Mouse (Mus musculus) CH12.LX (cell line): ENCODE results near the gene Atp5l. TPM values are rescaled to one million over a fixed set of nuclear protein-coding genes. Genes with fewer than 3 reads are reported as not detected.

Experiments
- DNase-seq: peaks from one replicate; pipeline ENCODE4 v3.0.0-alpha.2; 2013; ENCODE audit errors: extremely low read depth
- H3K27ac ChIP-seq: 2 replicates; pipeline ENCODE4 v1.5.1; 2012; ENCODE audit warnings: low read depth, mild to moderate bottlenecking, control low read depth, moderate library complexity; ENCODE audit not compliant: insufficient read depth
- H3K27me3 ChIP-seq: replicated peaks from 2 replicates; pipeline ENCODE3; 2012; ENCODE audit warnings: inconsistent platforms
- H3K36me3 ChIP-seq, 2 experiments: replicated peaks in 1 of 2; 2 replicates each; pipeline versions ENCODE3 to v1.6.1; 2012; ENCODE audit warnings: inconsistent platforms in 1 of 2, low read length in 1 of 2, mild to moderate bottlenecking in 1 of 2, mixed read lengths in 1 of 2, moderate library complexity in 1 of 2; ENCODE audit not compliant: control insufficient read depth in 1 of 2, insufficient read depth in 1 of 2
- H3K4me1 ChIP-seq, 2 experiments: 2 replicates each; pipeline ENCODE4 v1.6.1; 2012; ENCODE audit warnings: inconsistent platforms in 1 of 2, moderate library complexity in 1 of 2; ENCODE audit not compliant: insufficient read depth in 2 of 2, control insufficient read depth in 1 of 2
- H3K4me2 ChIP-seq: 2 replicates; pipeline ENCODE4 v1.6.1; 2012; ENCODE audit warnings: low read depth, mild to moderate bottlenecking, control low read depth; ENCODE audit not compliant: poor library complexity, insufficient read depth, severe bottlenecking
- H3K4me3 ChIP-seq, 3 experiments: fragments of 150-350 bp in 1 of 3; sonication (generic) in 1 of 3; replicated peaks in 1 of 3; 2 replicates each; pipeline versions ENCODE3 to v1.5.1; 2011 to 2012; ENCODE audit warnings: low read depth in 2 of 3, low read length in 2 of 3, mild to moderate bottlenecking in 2 of 3, moderate library complexity in 2 of 3, control low read depth in 1 of 3, improper control_type of control experiment in 1 of 3, inconsistent platforms in 1 of 3, mixed read lengths in 1 of 3; ENCODE audit not compliant: poor library complexity in 1 of 3
- H3K79me2 ChIP-seq: replicated peaks from 2 replicates; pipeline ENCODE4 v1.6.1; 2012; ENCODE audit warnings: mild to moderate bottlenecking, moderate library complexity; ENCODE audit not compliant: control insufficient read depth, poor library complexity, insufficient read depth, severe bottlenecking; ENCODE audit errors: extremely low read depth
- H3K9ac ChIP-seq: 2 replicates; pipeline ENCODE4 v1.6.1; 2012; ENCODE audit warnings: low read depth, mild to moderate bottlenecking, control low read depth, moderate library complexity; ENCODE audit not compliant: insufficient read depth
- H3K9me3 ChIP-seq: replicated peaks from 2 replicates; pipeline ENCODE3; 2012; ENCODE audit warnings: low read length, inconsistent platforms, mixed read lengths
- BHLHE40 ChIP-seq: IDR thresholded peaks from 2 replicates; pipeline ENCODE4 v1.6.1; 2011; ENCODE audit warnings: mild to moderate bottlenecking, low read depth, low read length, improper control_type of control experiment
- CTCF ChIP-seq, 2 experiments: IDR thresholded peaks in 1 of 2; conservative IDR thresholded peaks in 1 of 2; 2 replicates each; pipeline ENCODE4 v1.5.1; 2011 to 2012; ENCODE audit warnings: low read depth in 2 of 2, low read length in 2 of 2, improper control_type of control experiment in 1 of 2, inconsistent platforms in 1 of 2, mild to moderate bottlenecking in 1 of 2, moderate library complexity in 1 of 2
- GABPA ChIP-seq: IDR thresholded peaks from 2 replicates; pipeline ENCODE4 v1.6.1; 2012; ENCODE audit warnings: low read depth, low read length, improper control_type of control experiment, inconsistent platforms; ENCODE audit not compliant: insufficient replicate concordance
- HCFC1 ChIP-seq: IDR thresholded peaks from 2 replicates; pipeline ENCODE4 v1.6.1; 2012; ENCODE audit warnings: low read depth, mild to moderate bottlenecking, inconsistent platforms, low read length, improper control_type of control experiment
- IRF4 ChIP-seq: IDR thresholded peaks from 2 replicates; pipeline ENCODE4 v1.6.1; 2014; ENCODE audit warnings: low read depth, mild to moderate bottlenecking, inconsistent platforms, low read length, improper control_type of control experiment
- JUN ChIP-seq: IDR thresholded peaks from 2 replicates; pipeline ENCODE4 v1.6.1; 2011; ENCODE audit warnings: low read depth, mild to moderate bottlenecking, low read length, improper control_type of control experiment, moderate library complexity; ENCODE audit not compliant: insufficient read depth
- KAT2A ChIP-seq: IDR thresholded peaks from 2 replicates; pipeline ENCODE4 v1.6.1; 2012; ENCODE audit warnings: low read length, improper control_type of control experiment, inconsistent platforms; ENCODE audit not compliant: insufficient replicate concordance
- MAX ChIP-seq: IDR thresholded peaks from 2 replicates; pipeline ENCODE4 v1.6.1; 2011; ENCODE audit warnings: low read length, improper control_type of control experiment
- MEF2A ChIP-seq: IDR thresholded peaks from 2 replicates; pipeline ENCODE4 v1.6.1; 2014; ENCODE audit warnings: low read depth, mild to moderate bottlenecking, inconsistent platforms, low read length, improper control_type of control experiment, borderline replicate concordance
- MXI1 ChIP-seq: IDR thresholded peaks from 2 replicates; pipeline ENCODE4 v1.6.1; 2011; ENCODE audit warnings: mild to moderate bottlenecking, low read depth, low read length, improper control_type of control experiment
- NRF1 ChIP-seq: IDR thresholded peaks from 2 replicates; pipeline ENCODE4 v1.6.1; 2014; ENCODE audit warnings: low read depth, mild to moderate bottlenecking, inconsistent platforms, low read length, improper control_type of control experiment, moderate library complexity
- POLR2A ChIP-seq: IDR thresholded peaks from 2 replicates; pipeline ENCODE4 v1.6.1; 2011; ENCODE audit warnings: low read depth, mild to moderate bottlenecking, improper control_type of control experiment, low read length
- RAD21 ChIP-seq: IDR thresholded peaks from 2 replicates; pipeline ENCODE4 v1.6.1; 2011; ENCODE audit warnings: low read depth, mild to moderate bottlenecking, low read length, improper control_type of control experiment, moderate library complexity
- TBP ChIP-seq: conservative IDR thresholded peaks from 2 replicates; pipeline ENCODE4 v1.6.1; 2011; ENCODE audit warnings: low read depth, low read length, improper control_type of control experiment
- TCF12 ChIP-seq: IDR thresholded peaks from 2 replicates; pipeline ENCODE4 v1.6.1; 2014; ENCODE audit warnings: low read depth, mild to moderate bottlenecking, inconsistent platforms, low read length, improper control_type of control experiment
- USF2 ChIP-seq: conservative IDR thresholded peaks from 2 replicates; pipeline ENCODE4 v1.6.1; 2011; ENCODE audit warnings: low read depth, low read length, improper control_type of control experiment
- ZC3H11A ChIP-seq: IDR thresholded peaks from 2 replicates; pipeline ENCODE4 v1.6.1; 2012; ENCODE audit warnings: low read depth, mild to moderate bottlenecking, inconsistent platforms, low read length, improper control_type of control experiment
- ZKSCAN1 ChIP-seq: IDR thresholded peaks from 2 replicates; pipeline ENCODE4 v1.6.1; 2012; ENCODE audit warnings: low read depth, inconsistent platforms, low read length, improper control_type of control experiment, borderline replicate concordance
- dilution Hi-C: fragments of 300-500 bp; cut with MboI; formaldehyde crosslinking; loops from 2 replicates; pipeline ENCODE4 v1.14.3; 2020; ENCODE audit warnings: low sequenced_read_pairs; ENCODE audit not compliant: extremely low pct_unique_long_range_greater_than_20kb, extremely low pct_ligation_motif_present
- in situ Hi-C: fragments of 300-500 bp; cut with MboI; formaldehyde crosslinking; loops from 3 replicates; pipeline ENCODE4 v1.14.3; 2019; ENCODE audit warnings: low sequenced_read_pairs, low pct_ligation_motif_present, low pct_unique_long_range_greater_than_20kb, mixed read lengths
- polyA plus RNA-seq: library from polyadenylated mRNA; unstranded; fragments of >175 nt; gene quantifications from 2 replicates; pipeline ENCODE4 v1.2.1, GENCODE M21; 2012; ENCODE audit warnings: low read depth; ENCODE audit not compliant: insufficient read length
- total RNA-seq, 2 experiments: library from RNA; depleted of rRNA; stranded (reverse); fragments of 300-350 nt in 1 of 2; fragments of >200 nt in 1 of 2; gene quantifications; 2 replicates each; pipeline ENCODE4 v1.2.3; 2012 to 2014

The Atp5l gene
- total and polyA plus RNA-seq, 3 experiments, result 277 to 720 (median 490) TPM

GRCm38 (mm10) chr9:44905620-44906019 is 14.9 kb downstream of the Atp5l start:
- in situ Hi-C loops (no loop called here), dilution Hi-C loops (no loop called here)
- H3K9ac ChIP-seq, result no peak overlapping the region
- no peaks in the 10 kb centered on the region for H3K9me3 ChIP-seq
- H3K36me3 ChIP-seq, result peaks cover under 1 to 12% of the 10 kb centered on the region in 2 experiments
- no peak overlapping the region for H3K4me2 ChIP-seq
- no peak for DNase-seq
- no peak overlapping the region for H3K4me3 ChIP-seq
- H3K27me3 ChIP-seq, result no peaks in the 10 kb centered on the region
- TF ChIP-seq TCF12, result no peak
- TF ChIP-seq IRF4, result no peak
- TF ChIP-seq KAT2A, result no peak
- TF ChIP-seq CTCF (conservative IDR thresholded peaks at IDR 0.05 in 1 of 2, IDR thresholded peaks at IDR 0.05 in 1 of 2; ENCODE audit: low read depth in 2 of 2, low read length in 2 of 2), result no peak
- TF ChIP-seq HCFC1, result no peak
- TF ChIP-seq TBP, result no peak
- no peak for TF ChIP-seq ZKSCAN1
- no peaks in the 10 kb centered on the region for H3K79me2 ChIP-seq
- peaks cover 0 to 4% of the 10 kb centered on the region in 2 experiments; a peak in 1 of 4 replicates for H3K4me1 ChIP-seq
- H3K27ac ChIP-seq, result no peak overlapping the region

GRCm38 (mm10) chr9:44904964-44905363 is 15.6 kb downstream of the Atp5l start:
- in situ Hi-C loops (no loop called here), dilution Hi-C loops (no loop called here)
- Histone ChIP-seq H3K36me3 (peaks cover 0 to 6% of the 10 kb centered on the region in 2 experiments), H3K9ac (no peak overlapping the region), H3K27me3 (no peaks in the 10 kb centered on the region), H3K79me2 (no peaks in the 10 kb centered on the region), H3K9me3 (no peaks in the 10 kb centered on the region), H3K4me3 (no peak overlapping the region), H3K27ac (no peak overlapping the region), H3K4me1 (no peaks in the 10 kb centered on the region)
- DNase-seq, result no peak
- TF ChIP-seq ZKSCAN1 (no peak), ZC3H11A (no peak), POLR2A (no peak), GABPA (no peak), JUN (no peak), RAD21 (no peak), MEF2A (no peak)
- TF ChIP-seq, all 38 proteins: peak for 0
- no peak overlapping the region for H3K4me2 ChIP-seq

DNA sequence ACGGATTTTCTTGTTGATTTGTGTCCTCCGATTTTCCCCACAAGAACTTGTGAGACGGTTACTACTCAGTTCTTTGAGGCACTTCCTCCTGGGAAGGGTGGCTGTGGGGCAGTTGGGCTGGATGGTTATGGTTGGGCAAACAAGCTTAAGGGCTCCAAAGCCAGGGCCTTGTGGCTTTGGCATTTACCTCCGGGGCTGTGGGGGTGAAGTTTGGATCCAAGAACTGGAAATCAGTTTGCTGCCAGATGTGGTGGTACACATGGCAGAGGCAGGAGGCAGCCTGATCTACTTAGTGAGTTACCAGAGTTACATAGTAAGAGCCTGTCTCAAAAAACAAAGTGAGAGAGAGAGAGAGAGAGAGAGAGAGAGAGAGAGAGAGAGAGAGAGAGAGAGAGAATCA is 16.7 kb downstream of the Atp5l start:
- dilution Hi-C loops, result no loop called here
- in situ Hi-C loops, result no loop called here
- no peak overlapping the region for H3K4me3 ChIP-seq
- H3K27me3 ChIP-seq, result no peaks in the 10 kb centered on the region
- no peak overlapping the region for H3K9ac ChIP-seq
- H3K36me3 ChIP-seq, result no peaks in the 10 kb centered on the region
- no peaks in the 10 kb centered on the region for H3K4me1 ChIP-seq
- TF ChIP-seq MXI1 (no peak), MAX (no peak), BHLHE40 (no peak), RAD21 (no peak), NRF1 (no peak), USF2 (no peak), ZKSCAN1 (no peak)
- no peak overlapping the region for H3K4me2 ChIP-seq
- DNase-seq, result no peak
- no peaks in the 10 kb centered on the region for H3K79me2 ChIP-seq
- no peaks in the 10 kb centered on the region for H3K9me3 ChIP-seq
- H3K27ac ChIP-seq, result no peak overlapping the region
